Mouse (Mus musculus) lung, embryonic 15.5 days (tissue): ENCODE measurements around the gene Naa50. TPM values are rescaled to one million over a fixed set of nuclear protein-coding genes. Genes with fewer than 3 reads are reported as not detected.

Experiments
- ATAC-seq: fragments of 200-750 bp; cut with Nextera tagmentation; 2 replicates; pipeline ENCODE4 v1.8.0; 2017; ENCODE audit warnings: moderate number of reproducible peaks, borderline replicate concordance; ENCODE audit not compliant: low FRiP score, low TSS enrichment; ENCODE audit errors: extremely low read depth
- H3K27ac ChIP-seq: fragments of 300-500 bp; sonication (generic); 2 replicates; pipeline ENCODE4 v1.5.1; 2015; ENCODE audit warnings: moderate library complexity, mild to moderate bottlenecking, inconsistent platforms
- H3K27me3 ChIP-seq: fragments of 300-500 bp; sonication (generic); 2 replicates; pipeline ENCODE4 v1.6.1; 2015; ENCODE audit warnings: inconsistent platforms
- H3K36me3 ChIP-seq: fragments of 300-500 bp; sonication (generic); 2 replicates; pipeline ENCODE4 v1.6.1; 2015; ENCODE audit warnings: inconsistent platforms
- H3K4me1 ChIP-seq: fragments of 300-500 bp; sonication (generic); 2 replicates; pipeline ENCODE4 v1.6.1; 2015; ENCODE audit warnings: inconsistent platforms
- H3K4me2 ChIP-seq: fragments of 300-500 bp; sonication (generic); 2 replicates; pipeline ENCODE4 v1.6.1; 2015; ENCODE audit warnings: inconsistent platforms, mild to moderate bottlenecking, moderate library complexity
- H3K4me3 ChIP-seq: fragments of 300-500 bp; sonication (generic); 2 replicates; pipeline ENCODE4 v1.5.1; 2015; ENCODE audit warnings: mild to moderate bottlenecking, inconsistent platforms
- H3K9ac ChIP-seq: fragments of 300-500 bp; sonication (generic); 2 replicates; pipeline ENCODE4 v1.6.1; 2015; ENCODE audit warnings: inconsistent platforms
- H3K9me3 ChIP-seq: fragments of 300-500 bp; sonication (generic); 2 replicates; pipeline ENCODE4 v1.6.1; 2016; ENCODE audit warnings: inconsistent platforms
- WGBS: fragments of 180-500 bp; shearing (Covaris S2); methylation state at CpG from one replicate; pipeline ENCODE4 v1.1.7; 2015; 5-methylcytosine and 5-hydroxymethylcytosine counted together
- polyA plus RNA-seq: library from polyadenylated mRNA; unstranded; fragments of >200 nt; fragmentation: Nextera tagmentation; extraction: Ambion mirVana; gene quantifications from 2 replicates; pipeline ENCODE4 v1.2.1, GENCODE M21; 2015

The Naa50 gene
- polyA plus RNA-seq, 1 experiment from 2014 or later, result 113 TPM

- ATAC-seq, result peak; percentile 52; the same call in 1 of the 2 replicates
- 59% methylated on average over 1 of the region's 1 CpGs for WGBS
These were observed 38.9 kb downstream of the Naa50 start for GRCm38 (mm10) chr16:44178555-44178954.

GRCm38 (mm10) chr16:44182597-44182996, 43.0 kb downstream of the Naa50 start:
- Histone ChIP-seq H3K36me3 (no peaks in the 10 kb centered on the region), H3K4me2 (no peak overlapping the region), H3K4me1 (no peaks in the 10 kb centered on the region), H3K4me3 (no peak overlapping the region), H3K27ac (no peak overlapping the region), H3K27me3 (no peaks in the 10 kb centered on the region), H3K9ac (no peak overlapping the region), H3K9me3 (no peaks in the 10 kb centered on the region)
- WGBS, result 95% methylated on average over 1 of the region's 1 CpGs
- ATAC-seq, result no peak

More at GRCm38 (mm10) chr16:44178555-44178954, 38.9 kb downstream of the Naa50 start:
- Histone ChIP-seq H3K4me3 (no peak overlapping the region), H3K27ac (peak overlapping the region; percentile 48; the same call in 1 of the 2 replicates), H3K27me3 (no peaks in the 10 kb centered on the region), H3K9ac (no peak overlapping the region), H3K9me3 (no peaks in the 10 kb centered on the region), H3K36me3 (no peaks in the 10 kb centered on the region), H3K4me1 (peaks cover 12% of the 10 kb centered on the region), H3K4me2 (no peak overlapping the region)

GRCm38 (mm10) chr16:44184769-44185168, 45.1 kb downstream of the Naa50 start:
- H3K4me2 ChIP-seq, result no peak overlapping the region
- H3K36me3 ChIP-seq, result 0 out of 2 replicates have a peak, but pooled peaks cover 3% of the 10 kb centered on the region
- no peak overlapping the region for H3K9ac ChIP-seq
- no peak overlapping the region for H3K4me3 ChIP-seq
- ATAC-seq, result no peak
- H3K27ac ChIP-seq, result no peak overlapping the region
- peaks cover 3% of the 10 kb centered on the region; the same call in 1 of the 2 replicates for H3K9me3 ChIP-seq
- no peaks in the 10 kb centered on the region for H3K27me3 ChIP-seq
- H3K4me1 ChIP-seq, result no peaks in the 10 kb centered on the region
- 65% methylated on average over 3 of the region's 3 CpGs for WGBS

GRCm38 (mm10) chr16:44187172-44187571, 47.5 kb downstream of the Naa50 start:
- H3K4me2 ChIP-seq, result no peak overlapping the region
- 0 out of 2 replicates have a peak, but pooled peaks cover 3% of the 10 kb centered on the region for H3K36me3 ChIP-seq
- H3K9me3 ChIP-seq, result peaks cover 3% of the 10 kb centered on the region; the same call in 1 of the 2 replicates
- no peak overlapping the region for H3K9ac ChIP-seq
- WGBS, result 83% methylated on average over 4 of the region's 4 CpGs
- no peak for ATAC-seq
- no peaks in the 10 kb centered on the region for H3K27me3 ChIP-seq
- no peak overlapping the region for H3K27ac ChIP-seq
- peaks cover 3% of the 10 kb centered on the region; the same call in 1 of the 2 replicates for H3K4me1 ChIP-seq
- no peak overlapping the region for H3K4me3 ChIP-seq

GRCm38 (mm10) chr16:44188766-44189165, 49.1 kb downstream of the Naa50 start:
- Histone ChIP-seq H3K36me3 (0 out of 2 replicates have a peak, but pooled peaks cover 3% of the 10 kb centered on the region), H3K27ac (no peak overlapping the region), H3K9ac (no peak overlapping the region), H3K9me3 (peaks cover 3% of the 10 kb centered on the region; the same call in 1 of the 2 replicates), H3K4me1 (peaks cover 3% of the 10 kb centered on the region; the same call in 1 of the 2 replicates), H3K4me2 (no peak overlapping the region), H3K27me3 (no peaks in the 10 kb centered on the region), H3K4me3 (no peak overlapping the region)
- ATAC-seq, result no peak
- WGBS, result 80% methylated on average over 3 of the region's 3 CpGs

- no peak for ATAC-seq
- no peak overlapping the region for H3K27ac ChIP-seq
- H3K9ac ChIP-seq, result no peak overlapping the region
- 0 out of 2 replicates have a peak, but pooled peaks cover 3% of the 10 kb centered on the region for H3K36me3 ChIP-seq
- H3K4me3 ChIP-seq, result no peak overlapping the region
- peaks cover 3% of the 10 kb centered on the region; the same call in 1 of the 2 replicates for H3K4me1 ChIP-seq
- no peaks in the 10 kb centered on the region for H3K27me3 ChIP-seq
- H3K9me3 ChIP-seq, result peaks cover 3% of the 10 kb centered on the region; the same call in 1 of the 2 replicates
- H3K4me2 ChIP-seq, result no peak overlapping the region
- WGBS, result 90% methylated on average over 6 of the region's 6 CpGs
These were observed 50.4 kb downstream of the Naa50 start for GRCm38 (mm10) chr16:44190032-44190431.

GRCm38 (mm10) chr16:44190968-44191367, 51.3 kb downstream of the Naa50 start:
- 86% methylated on average over 2 of the region's 2 CpGs for WGBS

GRCm38 (mm10) chr16:44199066-44199703, 59.6 kb downstream of the Naa50 start:
- Histone ChIP-seq H3K4me3 (no peak overlapping the region), H3K4me1 (no peaks in the 10 kb centered on the region), H3K4me2 (no peak overlapping the region), H3K27ac (no peak overlapping the region), H3K36me3 (peaks cover 21% of the 10 kb centered on the region; the same call in 1 of the 2 replicates), H3K9ac (no peak overlapping the region), H3K9me3 (no peaks in the 10 kb centered on the region), H3K27me3 (no peaks in the 10 kb centered on the region)
- ATAC-seq, result no peak
- WGBS, result 88% methylated on average over 14 of the region's 14 CpGs

More at GRCm38 (mm10) chr16:44190968-44191367, 51.3 kb downstream of the Naa50 start:
- H3K36me3 ChIP-seq, result 0 out of 2 replicates have a peak, but pooled peaks cover 3% of the 10 kb centered on the region
- no peak overlapping the region for H3K4me3 ChIP-seq
- no peak for ATAC-seq
- no peaks in the 10 kb centered on the region for H3K27me3 ChIP-seq
- H3K4me1 ChIP-seq, result peaks cover 3% of the 10 kb centered on the region; the same call in 1 of the 2 replicates
- peaks cover 3% of the 10 kb centered on the region; the same call in 1 of the 2 replicates for H3K9me3 ChIP-seq
- no peak overlapping the region for H3K9ac ChIP-seq
- no peak overlapping the region for H3K27ac ChIP-seq
- H3K4me2 ChIP-seq, result no peak overlapping the region

- no peak overlapping the region for H3K9ac ChIP-seq
- no peak overlapping the region for H3K4me2 ChIP-seq
- H3K27ac ChIP-seq, result no peak overlapping the region
- H3K9me3 ChIP-seq, result no peaks in the 10 kb centered on the region
- H3K4me1 ChIP-seq, result no peaks in the 10 kb centered on the region
- no peak for ATAC-seq
- H3K36me3 ChIP-seq, result peaks cover 23% of the 10 kb centered on the region; the same call in 1 of the 2 replicates
- no peaks in the 10 kb centered on the region for H3K27me3 ChIP-seq
- 88% methylated on average over 4 of the region's 4 CpGs for WGBS
- no peak overlapping the region for H3K4me3 ChIP-seq
These were observed 60.5 kb downstream of the Naa50 start for GRCm38 (mm10) chr16:44200146-44200545.

GRCm38 (mm10) chr16:44204331-44204730, 64.7 kb downstream of the Naa50 start:
- WGBS, result 60% methylated on average over 6 of the region's 6 CpGs
- ATAC-seq, result no peak
- Histone ChIP-seq H3K9me3 (no peaks in the 10 kb centered on the region), H3K4me3 (no peak overlapping the region), H3K4me2 (no peak overlapping the region), H3K36me3 (peaks cover 40% of the 10 kb centered on the region), H3K27ac (no peak overlapping the region), H3K27me3 (no peaks in the 10 kb centered on the region), H3K9ac (no peak overlapping the region), H3K4me1 (no peaks in the 10 kb centered on the region)

GRCm38 (mm10) chr16:44205973-44206372, 66.3 kb downstream of the Naa50 start:
- no peaks in the 10 kb centered on the region for H3K4me1 ChIP-seq
- 88% methylated on average over 8 of the region's 8 CpGs for WGBS
- no peak overlapping the region for H3K27ac ChIP-seq
- H3K36me3 ChIP-seq, result peaks cover 47% of the 10 kb centered on the region
- ATAC-seq, result no peak
- H3K4me2 ChIP-seq, result no peak overlapping the region
- H3K9ac ChIP-seq, result no peak overlapping the region
- no peak overlapping the region for H3K4me3 ChIP-seq
- H3K27me3 ChIP-seq, result no peaks in the 10 kb centered on the region
- H3K9me3 ChIP-seq, result no peaks in the 10 kb centered on the region
